Mouse (Mus musculus) intestine, embryonic 14.5 days (tissue): Measurements from ENCODE around the gene Mlxipl. TPM values are rescaled to one million over a fixed set of nuclear protein-coding genes. Genes with fewer than 3 reads are reported as not detected.
"Not testable (repeated sequence)": the region's sequence is repeated elsewhere in the genome, so short reads cannot be mapped to it uniquely, and the experiment has no call there.

Experiments used
- ATAC-seq: fragments of 200-750 bp; cut with Nextera tagmentation; replicated peaks from 2 replicates; pipeline ENCODE4 v1.8.0; 2017; ENCODE audit warnings: low read depth, moderate number of reproducible peaks, moderate TSS enrichment, moderate library complexity; ENCODE audit not compliant: low FRiP score, low TSS enrichment
- DNase-seq: peaks from one replicate; pipeline ENCODE4 v3.0.0-alpha.2; 2018; ENCODE audit warnings: low spot score
- H3K27ac ChIP-seq: fragments of 300-500 bp; sonication (generic); 2 replicates; pipeline ENCODE4 v1.5.1; 2014; ENCODE audit warnings: low read depth, mild to moderate bottlenecking, control low read depth
- H3K27me3 ChIP-seq: fragments of 300-500 bp; sonication (generic); replicated peaks from 2 replicates; pipeline ENCODE4 v1.6.1; 2014; ENCODE audit warnings: low read length, control low read depth; ENCODE audit not compliant: control insufficient read depth, insufficient read depth
- H3K36me3 ChIP-seq: fragments of 300-500 bp; sonication (generic); 2 replicates; pipeline ENCODE4 v1.6.1; 2014; ENCODE audit warnings: low read length, control low read depth; ENCODE audit not compliant: control insufficient read depth, insufficient read depth
- H3K4me1 ChIP-seq: fragments of 300-500 bp; sonication (generic); replicated peaks from 2 replicates; pipeline ENCODE4 v1.6.1; 2014; ENCODE audit warnings: low read length, control low read depth, mixed read lengths; ENCODE audit not compliant: control insufficient read depth, insufficient read depth
- H3K4me2 ChIP-seq: fragments of 300-500 bp; sonication (generic); 2 replicates; pipeline ENCODE4 v1.6.1; 2014; ENCODE audit warnings: low read length
- H3K4me3 ChIP-seq: fragments of 300-500 bp; sonication (generic); 2 replicates; pipeline ENCODE4 v1.5.1; 2014; ENCODE audit warnings: low read depth, low read length, control low read depth, mixed read lengths
- H3K9ac ChIP-seq: fragments of 300-500 bp; sonication (generic); 2 replicates; pipeline ENCODE4 v1.6.1; 2014; ENCODE audit warnings: mild to moderate bottlenecking, low read length
- H3K9me3 ChIP-seq: fragments of 300-500 bp; sonication (generic); 2 replicates; pipeline ENCODE4 v1.6.1; 2016; ENCODE audit warnings: low read length, control low read depth; ENCODE audit not compliant: control insufficient read depth
- WGBS: fragments of 180-500 bp; shearing (Covaris S2); extraction: QIAGEN DNeasy Blood & Tissue Kit; methylation state at CpG from one replicate; pipeline ENCODE4 v1.1.7; 2014; 5-methylcytosine and 5-hydroxymethylcytosine counted together
- polyA plus RNA-seq: library from polyadenylated mRNA; unstranded; fragments of >200 nt; fragmentation: Nextera tagmentation; extraction: Ambion mirVana; gene quantifications from 2 replicates; pipeline ENCODE4 v1.2.1, GENCODE M21; 2014

The Mlxipl gene
- 5.2 and 6.4 TPM in 2 replicates for polyA plus RNA-seq

DNA sequence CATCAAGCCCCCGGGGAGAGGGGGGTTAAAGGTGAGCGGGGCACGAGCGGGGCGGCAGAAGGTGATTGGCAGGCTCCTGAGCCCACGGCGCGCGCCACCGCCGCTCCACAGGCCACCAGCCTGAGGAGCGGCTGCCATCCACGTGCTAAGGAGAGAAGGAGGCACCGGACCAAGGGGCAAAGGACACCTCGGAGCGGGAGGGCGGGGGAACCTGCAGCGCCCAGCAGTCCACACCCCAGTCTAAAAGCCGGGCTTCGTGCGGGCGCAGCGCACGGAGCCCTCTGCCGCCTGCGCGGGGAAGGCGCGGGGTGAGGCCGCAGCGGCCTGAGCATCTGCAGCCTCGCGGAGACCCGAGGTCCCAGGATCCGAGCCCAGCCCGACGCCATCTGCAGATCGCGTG, at the start of gene Mlxipl:
TSS of gene Mlxipl (plus strand) at position 238 of the 400 bp plus-strand sequence.
- Histone ChIP-seq H3K27ac (no peak within 1 kb of the TSS), H3K4me3 (no peak within 1 kb of the TSS), H3K36me3 (no peaks in the 10 kb centered on the region), H3K4me1 (no peaks in the 10 kb centered on the region), H3K27me3 (peaks cover 53% of the 10 kb centered on the region), H3K4me2 (peak within 1 kb of the TSS; percentile 28), H3K9me3 (no peaks in the 10 kb centered on the region), H3K9ac (no peak within 1 kb of the TSS)
- ATAC-seq (peak; percentile 71), DNase-seq (no peak)
- 2% methylated on average over 39 of the region's 39 CpGs for WGBS

DNA sequence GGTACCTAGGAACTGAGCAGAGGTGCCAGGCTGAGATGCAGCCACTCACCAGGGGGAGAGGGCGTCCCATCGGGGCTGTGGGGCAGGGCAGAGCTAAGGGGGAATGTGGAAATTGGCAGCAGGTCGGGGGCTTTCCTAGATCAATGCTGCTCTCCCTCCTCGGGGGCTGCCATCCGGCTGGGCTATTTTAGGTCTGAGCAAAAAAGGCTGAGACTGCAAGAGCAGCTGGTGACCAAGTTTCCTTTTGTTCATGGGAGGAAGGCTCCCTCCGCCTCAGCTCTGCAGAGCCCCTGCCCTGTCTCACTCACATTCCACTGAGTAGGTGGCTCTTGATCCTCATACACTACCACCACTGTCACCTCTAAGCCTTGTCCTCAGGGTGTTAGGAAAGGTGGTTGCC, 49.6 kb upstream of the Mlxipl start:
- Histone ChIP-seq H3K9me3 (no peaks in the 10 kb centered on the region), H3K4me3 (no peak overlapping the region), H3K27me3 (no peaks in the 10 kb centered on the region), H3K9ac (no peak overlapping the region), H3K4me1 (no peaks in the 10 kb centered on the region), H3K36me3 (peaks cover 24% of the 10 kb centered on the region), H3K4me2 (no peak overlapping the region), H3K27ac (no peak overlapping the region)
- DNase-seq (no peak), ATAC-seq (no peak)
- 64% methylated on average over 6 of the region's 6 CpGs for WGBS

DNA sequence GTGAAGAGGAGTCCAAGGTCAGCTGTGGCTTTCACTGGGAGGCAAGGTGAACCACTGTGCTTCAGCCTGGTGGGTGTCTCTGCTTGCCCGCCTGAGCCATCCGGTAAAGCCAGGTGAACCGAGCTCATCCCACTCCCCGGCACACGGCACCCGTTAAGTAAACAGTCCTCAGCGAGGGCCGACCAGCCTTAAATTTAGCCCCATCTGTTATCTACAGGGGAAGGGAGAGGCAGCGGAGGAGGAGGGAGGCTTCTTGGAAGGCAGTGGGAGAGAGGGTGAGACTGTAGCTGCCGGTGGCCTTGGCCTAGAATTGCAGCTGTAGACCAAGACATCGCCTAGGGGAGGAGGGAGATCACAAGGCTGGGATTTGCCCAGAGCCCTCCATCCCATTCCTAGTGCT, 48.9 kb upstream of the Mlxipl start:
- no peak overlapping the region for H3K9ac ChIP-seq
- H3K36me3 ChIP-seq = peaks cover 31% of the 10 kb centered on the region
- no peak overlapping the region for H3K4me2 ChIP-seq
- no peaks in the 10 kb centered on the region for H3K4me1 ChIP-seq
- H3K4me3 ChIP-seq = no peak overlapping the region
- H3K27me3 ChIP-seq = no peaks in the 10 kb centered on the region
- no peaks in the 10 kb centered on the region for H3K9me3 ChIP-seq
- ATAC-seq (no peak), DNase-seq (no peak)
- H3K27ac ChIP-seq = no peak overlapping the region
- WGBS = 40% methylated on average over 11 of the region's 11 CpGs

DNA sequence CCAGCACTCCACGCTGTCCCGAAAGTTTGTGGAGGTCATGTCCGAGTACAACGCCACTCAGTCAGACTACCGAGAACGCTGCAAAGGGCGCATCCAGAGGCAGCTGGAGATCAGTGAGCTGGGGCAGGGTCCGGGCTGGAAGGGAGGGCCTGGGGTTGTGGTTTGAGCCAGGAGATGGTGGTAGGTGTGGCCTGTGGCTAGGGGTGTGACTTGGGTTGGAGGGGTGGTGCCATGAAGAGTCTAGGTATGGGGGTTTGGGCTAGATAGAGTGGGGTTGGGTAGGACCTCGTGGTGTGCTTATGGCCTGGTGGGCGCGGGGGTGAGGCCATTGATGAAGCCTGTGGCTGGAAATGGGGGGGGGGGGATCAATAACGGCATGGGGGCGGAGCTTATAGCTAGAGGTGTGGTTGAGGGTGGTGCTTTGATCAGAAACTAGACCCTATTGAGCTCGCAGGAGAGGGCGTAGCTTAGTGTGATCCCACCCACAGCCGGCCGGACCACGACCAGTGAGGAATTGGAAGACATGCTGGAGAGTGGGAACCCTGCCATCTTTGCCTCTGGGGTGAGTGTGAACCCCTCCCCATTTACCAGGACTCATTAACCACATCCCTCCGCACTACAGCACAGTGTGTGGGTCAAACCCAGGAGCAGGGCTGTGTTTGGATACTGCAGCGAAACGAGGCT, 47.4 kb upstream of the Mlxipl start:
- H3K4me3 ChIP-seq = no peak overlapping the region
- 41% methylated on average over 21 of the region's 21 CpGs for WGBS
- no peaks in the 10 kb centered on the region for H3K4me1 ChIP-seq
- DNase-seq (no peak), ATAC-seq (no peak)
- H3K27ac ChIP-seq = no peak overlapping the region
- no peaks in the 10 kb centered on the region for H3K27me3 ChIP-seq
- no peak overlapping the region for H3K4me2 ChIP-seq
- peaks cover 29% of the 10 kb centered on the region for H3K36me3 ChIP-seq
- no peaks in the 10 kb centered on the region for H3K9me3 ChIP-seq
- no peak overlapping the region for H3K9ac ChIP-seq

DNA sequence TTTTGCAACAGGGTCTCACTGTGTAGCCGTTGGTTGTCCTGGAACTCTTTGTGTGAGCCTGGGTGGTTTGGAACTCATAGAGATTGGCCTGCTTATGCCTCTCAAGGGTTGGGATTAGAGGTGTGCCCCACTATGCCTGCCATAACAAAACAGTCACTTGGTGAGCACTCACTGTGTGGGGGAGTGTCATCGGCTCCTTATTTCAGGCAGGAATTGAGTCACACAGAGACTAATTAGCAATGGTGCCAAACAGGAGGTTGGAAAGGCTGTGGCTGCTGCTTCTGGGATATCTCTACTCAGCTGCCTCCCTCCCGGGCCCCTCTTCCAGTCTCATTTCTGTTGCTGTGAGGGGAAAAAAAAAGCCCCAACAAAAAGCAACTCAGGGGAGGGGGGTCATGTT, 45.1 kb upstream of the Mlxipl start:
- WGBS = 92% methylated on average over 3 of the region's 3 CpGs
- Histone ChIP-seq H3K9ac (no peak overlapping the region), H3K4me1 (no peaks in the 10 kb centered on the region), H3K9me3 (no peaks in the 10 kb centered on the region), H3K36me3 (peaks cover 20% of the 10 kb centered on the region), H3K4me2 (no peak overlapping the region), H3K4me3 (no peak overlapping the region), H3K27me3 (no peaks in the 10 kb centered on the region), H3K27ac (no peak overlapping the region)
- no peak for ATAC-seq
- DNase-seq = no peak

DNA sequence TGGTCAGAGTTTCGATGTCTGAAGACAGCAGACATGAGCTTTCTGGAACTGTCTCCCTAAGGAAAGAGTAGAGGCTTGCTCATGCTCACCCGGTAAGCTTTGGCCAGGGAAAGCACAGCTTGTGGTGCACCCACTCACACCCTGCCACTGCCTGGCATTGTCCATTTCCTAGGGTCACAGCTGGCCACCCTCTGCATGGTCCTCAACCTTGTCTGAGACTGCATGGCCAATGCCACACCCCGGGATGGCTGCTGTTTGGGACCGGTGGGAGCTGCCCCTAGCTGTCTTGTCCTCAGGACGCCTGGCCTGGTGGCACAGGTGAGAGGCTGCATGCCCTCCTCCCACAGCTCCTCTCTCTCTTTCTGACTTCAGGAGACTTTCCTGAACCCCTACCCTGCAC, 41.2 kb upstream of the Mlxipl start:
- no peak; the same call in 1 of the 2 replicates for ATAC-seq

DNA sequence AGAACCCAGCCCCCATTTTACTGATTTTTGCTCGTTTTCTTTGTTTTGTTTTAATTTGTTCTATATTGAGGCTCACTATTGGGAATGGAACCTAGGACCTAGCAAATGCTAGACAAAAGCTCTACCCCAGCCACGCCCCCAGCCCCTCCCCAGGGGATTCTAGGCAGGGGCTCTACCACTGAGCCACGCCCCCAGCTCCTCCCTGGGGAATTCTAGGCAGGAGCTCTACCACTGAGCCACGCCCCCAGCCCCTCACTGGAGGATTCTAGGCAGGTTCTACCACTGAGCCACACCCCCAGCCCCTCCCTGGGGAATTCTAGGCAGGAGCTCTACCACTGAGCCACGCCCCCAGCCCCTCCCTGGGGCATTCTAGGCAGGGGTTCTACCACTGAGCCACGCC, 40.4 kb upstream of the Mlxipl start:
- 92% methylated on average over 6 of the region's 6 CpGs for WGBS
- ATAC-seq, H3K9me3 ChIP-seq, H3K27ac ChIP-seq, H3K9ac ChIP-seq, H3K27me3 ChIP-seq, DNase-seq, H3K4me2 ChIP-seq, H3K4me1 ChIP-seq, H3K4me3 ChIP-seq: not testable (repeated sequence)
- peaks cover 57% of the 10 kb centered on the region for H3K36me3 ChIP-seq

More for the DNA sequence above, 41.2 kb upstream of the Mlxipl start:
- H3K9me3 ChIP-seq = no peaks in the 10 kb centered on the region
- DNase-seq = no peak
- H3K27me3 ChIP-seq = no peaks in the 10 kb centered on the region
- no peak overlapping the region for H3K4me2 ChIP-seq
- H3K9ac ChIP-seq = no peak overlapping the region
- no peaks in the 10 kb centered on the region for H3K4me1 ChIP-seq
- 90% methylated on average over 5 of the region's 5 CpGs for WGBS
- no peak overlapping the region for H3K27ac ChIP-seq
- H3K4me3 ChIP-seq = no peak overlapping the region
- peaks cover 50% of the 10 kb centered on the region for H3K36me3 ChIP-seq

DNA sequence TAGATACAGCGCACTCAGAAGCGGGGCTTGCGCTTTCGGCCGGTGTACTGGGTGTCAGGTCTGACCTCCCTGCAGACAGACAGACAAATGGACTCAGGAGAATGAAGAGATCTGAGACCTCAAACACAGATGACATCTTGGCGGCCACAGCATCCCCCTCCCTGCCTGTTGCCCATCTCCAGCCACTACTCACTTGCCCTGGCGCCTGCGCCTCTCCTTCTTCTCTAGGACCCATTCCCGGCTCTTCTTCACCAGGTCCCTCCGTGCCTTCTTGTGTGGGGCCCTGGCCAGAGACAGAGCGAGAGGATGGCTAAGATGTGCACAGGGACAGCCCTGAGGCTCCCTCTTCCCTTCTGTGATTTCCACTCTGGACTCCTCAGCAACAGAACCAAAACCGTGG, 36.3 kb upstream of the Mlxipl start:
- H3K36me3 ChIP-seq = peaks cover 84% of the 10 kb centered on the region
- ATAC-seq = no peak
- WGBS = 93% methylated on average over 12 of the region's 12 CpGs

More for the DNA sequence above, 36.3 kb upstream of the Mlxipl start:
- Histone ChIP-seq H3K4me1 (no peaks in the 10 kb centered on the region), H3K9ac (no peak overlapping the region), H3K27me3 (no peaks in the 10 kb centered on the region), H3K9me3 (no peaks in the 10 kb centered on the region), H3K4me2 (no peak overlapping the region), H3K27ac (no peak overlapping the region), H3K4me3 (no peak overlapping the region)
- no peak for DNase-seq
